Mouse (Mus musculus) olfactory bulb, adult 2 months (tissue): ENCODE measurements at regions not wholly inside any gene's neighbourhood (a gene's known extent, or its start where the extent isn't known, plus 50 kb on each side); places are given as distances from the start of the nearest gene placed in this dataset.

ENCODE experiments used
- H3K27ac ChIP-seq: fragments of 200-500 bp; 2 replicates; pipeline ENCODE4 v1.5.1; 2012; ENCODE audit warnings: low read depth, low read length; ENCODE audit not compliant: insufficient read depth
- H3K4me1 ChIP-seq: fragments of 200-500 bp; 2 replicates; pipeline ENCODE4 v1.6.1; 2012; ENCODE audit warnings: low read length; ENCODE audit not compliant: control insufficient read depth, insufficient read depth
- H3K4me3 ChIP-seq: fragments of 200-500 bp; 2 replicates; pipeline ENCODE4 v1.5.1; 2012; ENCODE audit warnings: mild to moderate bottlenecking, low read depth, low read length, moderate library complexity; ENCODE audit not compliant: insufficient read depth
- CTCF ChIP-seq: fragments of 200-500 bp; IDR thresholded peaks from 2 replicates; pipeline ENCODE4 v1.5.1; 2012; ENCODE audit warnings: low read depth, mild to moderate bottlenecking, low read length, moderate library complexity; ENCODE audit not compliant: insufficient read depth
- POLR2A ChIP-seq: fragments of 200-500 bp; IDR thresholded peaks from 2 replicates; pipeline ENCODE4 v1.6.1; 2012; ENCODE audit warnings: mild to moderate bottlenecking, low read depth, low read length, moderate library complexity; ENCODE audit not compliant: insufficient read depth
- WGBS: fragments of 180-500 bp; shearing (Covaris S2); methylation state at CpG from one replicate; pipeline ENCODE4 v1.1.7; 2018; 5-methylcytosine and 5-hydroxymethylcytosine counted together

- no peaks in the 10 kb centered on the region for H3K4me1 ChIP-seq
- WGBS = 42% methylated on average over 1 of the region's 1 CpGs
- H3K27ac ChIP-seq = no peak overlapping the region
- H3K4me3 ChIP-seq = no peak overlapping the region
- TF ChIP-seq POLR2A = no peak
- no peak for TF ChIP-seq CTCF
Measured at GRCm38 (mm10) chr5:64452668-64453334, 296.7 kb downstream of the Tbc1d1 start.

- TF ChIP-seq CTCF (no peak), POLR2A (no peak)
- 87% methylated on average over 5 of the region's 5 CpGs for WGBS
- H3K4me1 ChIP-seq = no peaks in the 10 kb centered on the region
- no peak overlapping the region for H3K27ac ChIP-seq
- H3K4me3 ChIP-seq = no peak overlapping the region
Measured at GRCm38 (mm10) chr5:64459807-64460206, 303.7 kb downstream of the Tbc1d1 start.

GRCm38 (mm10) chr5:64460891-64461290 lies 304.8 kb downstream of the Tbc1d1 start:
- no peak overlapping the region for H3K27ac ChIP-seq
- H3K4me3 ChIP-seq = no peak overlapping the region
- TF ChIP-seq CTCF = no peak
- TF ChIP-seq POLR2A = no peak
- WGBS = 91% methylated on average over 1 of the region's 1 CpGs
- no peaks in the 10 kb centered on the region for H3K4me1 ChIP-seq

- H3K4me1 ChIP-seq = no peaks in the 10 kb centered on the region
- H3K27ac ChIP-seq = no peak overlapping the region
- TF ChIP-seq POLR2A (no peak), CTCF (no peak)
- WGBS = 97% methylated on average over 4 of the region's 4 CpGs
- H3K4me3 ChIP-seq = no peak overlapping the region
Measured at GRCm38 (mm10) chr5:64461592-64461991, 305.5 kb downstream of the Tbc1d1 start.

- WGBS = 52% methylated on average over 3 of the region's 3 CpGs
- TF ChIP-seq CTCF = no peak
- TF ChIP-seq POLR2A = no peak
Measured at GRCm38 (mm10) chr5:64462411-64462810, 306.3 kb downstream of the Tbc1d1 start.

GRCm38 (mm10) chr5:64463570-64463969 lies 307.5 kb downstream of the Tbc1d1 start:
- 89% methylated on average over 5 of the region's 5 CpGs for WGBS
- TF ChIP-seq CTCF (no peak), POLR2A (no peak)
- H3K4me3 ChIP-seq = no peak overlapping the region
- no peaks in the 10 kb centered on the region for H3K4me1 ChIP-seq
- H3K27ac ChIP-seq = no peak overlapping the region

More at GRCm38 (mm10) chr5:64462411-64462810, 306.3 kb downstream of the Tbc1d1 start:
- Histone ChIP-seq H3K4me3 (no peak overlapping the region), H3K27ac (no peak overlapping the region), H3K4me1 (no peaks in the 10 kb centered on the region)

- Histone ChIP-seq H3K4me1 (no peaks in the 10 kb centered on the region), H3K4me3 (no peak overlapping the region), H3K27ac (no peak overlapping the region)
- WGBS = 97% methylated on average over 3 of the region's 3 CpGs
- TF ChIP-seq POLR2A = no peak
- TF ChIP-seq CTCF = no peak
Measured at GRCm38 (mm10) chr5:64466320-64466719, 310.2 kb downstream of the Tbc1d1 start.

- TF ChIP-seq POLR2A (no peak), CTCF (no peak)
- H3K4me3 ChIP-seq = no peak overlapping the region
- H3K4me1 ChIP-seq = no peaks in the 10 kb centered on the region
- WGBS = 84% methylated on average over 3 of the region's 3 CpGs
- no peak overlapping the region for H3K27ac ChIP-seq
Measured at GRCm38 (mm10) chr5:64467856-64468255, 311.8 kb downstream of the Tbc1d1 start.

- no peak overlapping the region for H3K27ac ChIP-seq
- H3K4me1 ChIP-seq = no peaks in the 10 kb centered on the region
- WGBS = 91% methylated on average over 7 of the region's 7 CpGs
- TF ChIP-seq POLR2A (no peak), CTCF (no peak)
- no peak overlapping the region for H3K4me3 ChIP-seq
Measured at GRCm38 (mm10) chr5:64468307-64468706, 312.2 kb downstream of the Tbc1d1 start.
